Mouse (Mus musculus) hindbrain, embryonic 14.5 days (tissue): ENCODE results near the gene Gm49383. TPM values are rescaled to one million over a fixed set of nuclear protein-coding genes. Genes with fewer than 3 reads are reported as not detected.
A peak's percentile ranks its signal among the peaks of the same experiment; 100 is the strongest.

ENCODE experiments used
- ATAC-seq: fragments of 200-750 bp; cut with Nextera tagmentation; 2 replicates; pipeline ENCODE4 v1.8.0; 2017; ENCODE audit warnings: moderate number of reproducible peaks, mild to moderate bottlenecking, moderate TSS enrichment, moderate library complexity; ENCODE audit not compliant: low FRiP score
- DNase-seq: peaks from one replicate; pipeline ENCODE4 v3.0.0-alpha.2; 2015; ENCODE audit warnings: low spot score
- H3K27ac ChIP-seq: fragments of 300-500 bp; sonication (generic); 2 replicates; pipeline ENCODE4 v1.5.1; 2014; ENCODE audit warnings: mild to moderate bottlenecking, moderate library complexity
- H3K27me3 ChIP-seq: fragments of 300-500 bp; sonication (generic); 2 replicates; pipeline ENCODE4 v1.6.1; 2014; ENCODE audit warnings: mild to moderate bottlenecking, low read length, mixed read lengths; ENCODE audit not compliant: control insufficient read depth, insufficient read depth
- H3K36me3 ChIP-seq: fragments of 300-500 bp; sonication (generic); replicated peaks from 2 replicates; pipeline ENCODE4 v1.6.1; 2014; ENCODE audit not compliant: control insufficient read depth, insufficient read depth
- H3K4me1 ChIP-seq: fragments of 300-500 bp; sonication (generic); replicated peaks from 2 replicates; pipeline ENCODE4 v1.6.1; 2014; ENCODE audit warnings: antibody characterized with exemption, low read length, mixed read lengths; ENCODE audit not compliant: control insufficient read depth, insufficient read depth
- H3K4me2 ChIP-seq: fragments of 300-500 bp; sonication (generic); replicated peaks from 2 replicates; pipeline ENCODE4 v1.6.1; 2014; ENCODE audit warnings: mild to moderate bottlenecking, moderate library complexity
- H3K4me3 ChIP-seq: fragments of 300-500 bp; sonication (generic); replicated peaks from 2 replicates; pipeline ENCODE4 v1.5.1; 2014; ENCODE audit warnings: mild to moderate bottlenecking, low read length
- H3K9ac ChIP-seq: fragments of 300-500 bp; sonication (generic); 2 replicates; pipeline ENCODE4 v1.6.1; 2014
- H3K9me3 ChIP-seq: fragments of 300-500 bp; sonication (generic); 2 replicates; pipeline ENCODE4 v1.6.1; 2016; ENCODE audit warnings: low read length; ENCODE audit not compliant: control insufficient read depth
- WGBS: fragments of 180-500 bp; shearing (Covaris S2); extraction: QIAGEN DNeasy Blood & Tissue Kit; methylation state at CpG from one replicate; pipeline ENCODE4 v1.1.7; 2014; 5-methylcytosine and 5-hydroxymethylcytosine counted together
- polyA plus RNA-seq: library from polyadenylated mRNA; unstranded; fragments of >200 nt; fragmentation: Nextera tagmentation; extraction: Ambion mirVana; gene quantifications from 2 replicates; pipeline ENCODE4 v1.2.1, GENCODE M21; 2014

The Gm49383 gene
- polyA plus RNA-seq, 1 experiment from 2014 or later = 12.7 TPM

DNA sequence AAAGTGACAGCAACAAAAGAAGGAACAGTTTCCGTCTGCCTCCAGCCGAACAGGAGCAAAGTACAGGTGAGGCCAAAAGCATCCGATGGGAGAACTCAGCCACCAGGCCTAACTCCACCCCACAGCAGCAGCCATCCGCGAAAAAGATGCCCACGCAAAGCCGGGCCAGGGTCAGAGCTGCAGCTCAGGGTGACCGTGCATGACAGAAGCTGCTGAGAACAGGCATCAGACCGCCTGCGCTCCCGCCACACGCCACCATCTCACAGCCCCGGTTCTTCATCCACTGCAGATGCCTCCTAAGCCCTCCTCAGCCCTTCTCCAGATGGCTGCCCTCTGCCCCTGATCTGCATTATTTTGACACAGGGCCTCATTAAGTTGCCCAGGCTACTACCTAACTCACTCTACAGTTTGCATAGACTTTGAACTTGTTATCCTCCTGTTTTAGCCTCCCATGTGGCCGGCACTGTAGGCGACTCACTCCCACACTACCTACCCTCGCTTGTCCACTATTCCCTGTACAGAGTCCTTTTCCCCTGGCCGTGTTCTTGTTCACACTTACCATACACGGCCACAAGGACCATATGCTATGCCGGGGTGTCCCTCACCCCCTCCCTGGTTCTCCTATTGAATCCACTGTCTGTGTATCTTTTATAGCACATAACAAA lies 23.8 kb upstream of the Gm49383 start:
- ATAC-seq = no peak

GRCm38 (mm10) chr12:69216587-69216986 lies 19.7 kb upstream of the Gm49383 start:
- DNase-seq = no peak
- no peaks in the 10 kb centered on the region for H3K36me3 ChIP-seq
- no peak overlapping the region for H3K27ac ChIP-seq
- no peak overlapping the region for H3K9ac ChIP-seq
- H3K27me3 ChIP-seq = no peaks in the 10 kb centered on the region
- no peak overlapping the region for H3K4me3 ChIP-seq
- H3K4me1 ChIP-seq = no peaks in the 10 kb centered on the region
- ATAC-seq = no peak
- H3K4me2 ChIP-seq = no peak overlapping the region
- H3K9me3 ChIP-seq = no peaks in the 10 kb centered on the region
- WGBS = 94% methylated on average over 7 of the region's 7 CpGs

More for the DNA sequence above, 23.8 kb upstream of the Gm49383 start:
- H3K9me3 ChIP-seq = no peaks in the 10 kb centered on the region
- no peak overlapping the region for H3K9ac ChIP-seq
- H3K4me1 ChIP-seq = no peaks in the 10 kb centered on the region
- DNase-seq = no peak
- no peaks in the 10 kb centered on the region for H3K36me3 ChIP-seq
- WGBS = 90% methylated on average over 19 of the region's 19 CpGs
- no peak overlapping the region for H3K4me3 ChIP-seq
- no peak overlapping the region for H3K27ac ChIP-seq
- H3K27me3 ChIP-seq = no peaks in the 10 kb centered on the region
- no peak overlapping the region for H3K4me2 ChIP-seq

GRCm38 (mm10) chr12:69215000-69215785 lies 18.3 kb upstream of the Gm49383 start:
- H3K4me3 ChIP-seq = no peak overlapping the region
- H3K9me3 ChIP-seq = no peaks in the 10 kb centered on the region
- H3K36me3 ChIP-seq = no peaks in the 10 kb centered on the region
- ATAC-seq (no peak), DNase-seq (no peak)
- no peak overlapping the region for H3K4me2 ChIP-seq
- H3K4me1 ChIP-seq = no peaks in the 10 kb centered on the region
- H3K27ac ChIP-seq = no peak overlapping the region
- WGBS = 89% methylated on average over 3 of the region's 3 CpGs
- H3K27me3 ChIP-seq = no peaks in the 10 kb centered on the region
- H3K9ac ChIP-seq = no peak overlapping the region

DNA sequence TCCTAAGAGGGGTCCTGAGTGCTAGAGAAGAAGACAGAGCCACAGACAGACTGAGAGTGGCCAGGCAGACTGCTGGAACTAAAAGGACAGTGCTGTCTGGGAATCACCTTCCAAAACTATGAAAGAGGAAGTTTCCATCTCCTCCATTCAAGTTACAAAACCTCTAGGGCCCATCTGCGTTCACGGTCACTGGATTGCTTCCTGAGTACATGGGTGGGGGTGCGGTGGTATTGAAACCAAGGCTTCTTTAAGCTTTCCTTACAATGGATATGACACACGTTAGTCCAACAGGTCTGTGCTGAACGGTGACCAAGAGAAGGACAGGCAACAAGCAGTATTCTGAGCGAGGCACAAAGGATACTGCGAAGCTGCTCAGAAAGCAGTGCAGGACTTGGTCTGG lies 17.5 kb upstream of the Gm49383 start:
- whole genome bisulfite sequencing = 97% methylated on average over 7 of the region's 7 CpGs
- no peaks in the 10 kb centered on the region for H3K4me1 ChIP-seq
- H3K27me3 ChIP-seq = no peaks in the 10 kb centered on the region
- no peak overlapping the region for H3K4me3 ChIP-seq
- H3K27ac ChIP-seq = no peak overlapping the region
- ATAC-seq = no peak
- DNase-seq = no peak
- no peak overlapping the region for H3K9ac ChIP-seq
- H3K9me3 ChIP-seq = no peaks in the 10 kb centered on the region
- no peaks in the 10 kb centered on the region for H3K36me3 ChIP-seq
- H3K4me2 ChIP-seq = no peak overlapping the region

DNA sequence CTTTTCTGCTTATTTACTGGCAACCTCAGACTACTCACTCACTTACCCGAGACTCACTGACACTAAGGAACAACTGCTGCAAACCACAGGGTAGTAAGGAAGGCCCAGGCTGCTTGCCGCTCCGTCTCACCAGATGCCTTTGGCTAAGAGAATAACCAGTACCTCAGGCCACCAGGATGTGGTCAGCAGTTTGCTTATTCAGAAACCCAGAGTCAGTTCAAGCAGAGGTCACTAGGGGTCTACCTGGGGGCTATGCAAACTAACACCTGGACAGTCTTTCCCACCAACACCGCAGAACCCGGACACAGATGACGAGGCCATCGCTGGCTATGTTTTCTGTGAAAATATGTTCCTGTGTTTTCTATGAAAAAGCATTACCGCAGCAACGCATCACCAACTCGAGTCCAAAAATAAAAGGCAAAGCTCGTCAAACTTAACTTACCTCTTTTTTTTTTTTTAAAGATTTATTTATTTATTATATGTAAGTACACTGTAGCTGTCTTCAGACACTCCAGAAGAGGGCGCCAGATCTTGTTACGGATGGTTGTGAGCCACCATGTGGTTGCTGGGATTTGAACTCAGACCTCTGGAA lies 16.4 kb upstream of the Gm49383 start:
- ATAC-seq = no peak
- WGBS = 95% methylated on average over 13 of the region's 13 CpGs
- no peak overlapping the region for H3K27ac ChIP-seq
- no peak overlapping the region for H3K4me2 ChIP-seq
- no peak overlapping the region for H3K9ac ChIP-seq
- H3K36me3 ChIP-seq = no peaks in the 10 kb centered on the region
- H3K4me3 ChIP-seq = no peak overlapping the region
- no peak for DNase-seq
- no peaks in the 10 kb centered on the region for H3K9me3 ChIP-seq
- H3K27me3 ChIP-seq = no peaks in the 10 kb centered on the region
- H3K4me1 ChIP-seq = no peaks in the 10 kb centered on the region

DNA sequence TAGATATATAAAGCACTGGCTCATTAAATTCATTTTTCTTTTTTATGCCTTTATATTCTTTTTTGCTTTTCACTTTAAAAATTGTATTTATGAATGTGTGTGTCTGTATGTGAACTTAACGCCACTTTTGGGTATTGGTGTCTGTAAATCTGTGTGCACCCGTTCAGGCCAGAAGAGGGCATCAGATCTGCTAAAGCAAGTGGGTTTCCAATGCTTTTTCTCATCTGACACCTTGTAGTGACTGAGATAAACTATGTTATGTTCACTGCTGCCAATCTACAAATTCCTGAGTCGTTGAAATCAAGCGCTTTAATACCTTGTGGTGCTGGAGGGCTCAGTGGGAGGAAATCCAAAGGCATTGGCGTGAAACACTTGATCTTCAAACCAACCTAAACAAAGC lies 14.2 kb upstream of the Gm49383 start:
- ATAC-seq = no peak
- 87% methylated on average over 5 of the region's 5 CpGs for WGBS

GRCm38 (mm10) chr12:69210056-69210979 lies 13.4 kb upstream of the Gm49383 start:
- Histone ChIP-seq H3K4me1 (no peaks in the 10 kb centered on the region), H3K27ac (no peak overlapping the region), H3K9ac (no peak overlapping the region), H3K27me3 (no peaks in the 10 kb centered on the region), H3K4me3 (no peak overlapping the region), H3K9me3 (no peaks in the 10 kb centered on the region), H3K36me3 (no peaks in the 10 kb centered on the region), H3K4me2 (no peak overlapping the region)
- WGBS = 91% methylated on average over 18 of the region's 18 CpGs
- no peak for ATAC-seq
- DNase-seq = no peak

More for the DNA sequence above, 14.2 kb upstream of the Gm49383 start:
- Histone ChIP-seq H3K27me3 (no peaks in the 10 kb centered on the region), H3K4me3 (no peak overlapping the region), H3K27ac (no peak overlapping the region), H3K4me2 (no peak overlapping the region), H3K9ac (no peak overlapping the region), H3K4me1 (no peaks in the 10 kb centered on the region), H3K9me3 (no peaks in the 10 kb centered on the region), H3K36me3 (no peaks in the 10 kb centered on the region)
- peak; percentile 33 for DNase-seq

GRCm38 (mm10) chr12:69208520-69208919 lies 11.6 kb upstream of the Gm49383 start:
- DNase-seq (no peak), ATAC-seq (no peak)
- Histone ChIP-seq H3K27ac (no peak overlapping the region), H3K4me1 (no peaks in the 10 kb centered on the region), H3K27me3 (no peaks in the 10 kb centered on the region), H3K9me3 (no peaks in the 10 kb centered on the region), H3K4me2 (no peak overlapping the region), H3K4me3 (no peak overlapping the region), H3K9ac (no peak overlapping the region), H3K36me3 (no peaks in the 10 kb centered on the region)
- 97% methylated on average over 2 of the region's 2 CpGs for WGBS

DNA sequence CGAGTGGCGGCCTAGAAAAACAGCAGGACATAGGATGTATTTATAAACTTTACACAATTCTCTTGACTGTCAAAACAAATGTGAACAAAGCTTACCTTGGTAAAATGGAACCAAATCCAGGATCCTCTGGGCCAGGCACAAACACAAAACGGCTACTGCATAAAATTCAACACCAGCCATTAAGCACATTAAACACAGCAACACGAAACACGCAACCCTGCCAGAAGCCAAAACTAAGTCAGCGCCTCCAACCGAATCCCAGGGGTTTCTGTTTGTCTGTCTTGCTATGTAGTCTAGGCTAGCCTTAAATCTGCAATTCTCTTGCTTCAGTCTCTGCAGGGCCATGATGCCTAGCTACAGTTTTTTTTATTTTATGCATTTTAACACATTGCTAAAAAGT lies 11.0 kb upstream of the Gm49383 start:
- Histone ChIP-seq H3K4me1 (no peaks in the 10 kb centered on the region), H3K36me3 (no peaks in the 10 kb centered on the region), H3K9ac (no peak overlapping the region), H3K4me3 (no peak overlapping the region), H3K27ac (no peak overlapping the region), H3K27me3 (no peaks in the 10 kb centered on the region), H3K9me3 (no peaks in the 10 kb centered on the region), H3K4me2 (no peak overlapping the region)
- DNase-seq (no peak), ATAC-seq (no peak)
- WGBS = 96% methylated on average over 7 of the region's 7 CpGs
